Mouse (Mus musculus): ENCODE measurements around the gene Mrpl48.

DNA sequence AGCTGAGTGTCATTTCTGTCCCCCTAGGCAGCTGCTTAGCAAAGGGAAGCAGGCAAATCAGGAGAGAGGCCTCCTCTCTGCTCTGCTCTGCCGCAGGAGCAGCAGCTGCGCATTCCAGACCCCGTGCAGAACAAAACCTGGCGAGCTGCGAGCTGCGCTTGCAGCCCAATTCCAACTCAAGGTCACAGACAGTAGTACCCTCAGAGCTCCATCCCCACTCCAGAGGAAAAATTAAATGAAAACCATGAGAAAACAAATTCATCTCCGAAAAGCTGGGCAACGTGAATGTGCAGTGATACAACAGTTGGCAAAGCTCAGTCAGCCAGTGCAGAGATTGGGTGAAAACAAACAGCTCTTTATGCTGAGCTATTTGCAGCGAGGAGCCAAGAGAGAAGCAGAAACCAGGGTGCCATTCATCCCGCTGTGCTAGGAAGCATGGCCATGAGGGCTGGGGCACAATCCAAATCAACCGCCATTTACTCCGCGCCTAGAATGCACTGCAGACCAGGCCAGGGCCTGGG, 52.6 kb downstream of the Mrpl48 start:
- TF ChIP-seq CTCF (IDR thresholded peaks at IDR 0.05; ENCODE audit: low read depth, low read length) (no peak), POLR2A (IDR thresholded peaks at IDR 0.05; ENCODE audit: borderline replicate concordance, low read depth, low read length) (no peak)

Data from bone marrow macrophage, adult 2 months (primary cell).